Mouse (Mus musculus): ENCODE data around the gene Snx22. TPM values are rescaled to one million over a fixed set of nuclear protein-coding genes. Genes with fewer than 3 reads are reported as not detected.

The Snx22 gene
- total RNA-seq (2017), result 1.3 to 2.6 TPM (median 1.6 TPM) in 3 replicates

GRCm38 (mm10) chr9:66069583-66069982 lies at the start of gene Snx22:
Gene Snx22, minus strand, starts transcription at chr9:66069719.
- peak; percentile 54 for ATAC-seq (replicated peaks; ENCODE audit: insufficient number of reproducible peaks, low FRiP score, low TSS enrichment, poor library complexity, severe bottlenecking)

- ATAC-seq (replicated peaks; ENCODE audit: insufficient number of reproducible peaks, low FRiP score, low TSS enrichment, poor library complexity, severe bottlenecking), result no peak
These were observed 47.4 kb upstream of the Snx22 start for GRCm38 (mm10) chr9:66116890-66117289.

GRCm38 (mm10) chr9:66114341-66114740 lies 44.8 kb upstream of the Snx22 start:
- ATAC-seq (replicated peaks; ENCODE audit: insufficient number of reproducible peaks, low FRiP score, low TSS enrichment, poor library complexity, severe bottlenecking), result peak; percentile 97

- no peak for ATAC-seq (replicated peaks; ENCODE audit: insufficient number of reproducible peaks, low FRiP score, low TSS enrichment, poor library complexity, severe bottlenecking)
These were observed 41.3 kb upstream of the Snx22 start for GRCm38 (mm10) chr9:66110611-66111379.

GRCm38 (mm10) chr9:66110126-66110525 lies 40.6 kb upstream of the Snx22 start:
- no peak for ATAC-seq (replicated peaks; ENCODE audit: insufficient number of reproducible peaks, low FRiP score, low TSS enrichment, poor library complexity, severe bottlenecking)

- no peak for ATAC-seq (replicated peaks; ENCODE audit: insufficient number of reproducible peaks, low FRiP score, low TSS enrichment, poor library complexity, severe bottlenecking)
These were observed 40.1 kb upstream of the Snx22 start for GRCm38 (mm10) chr9:66109574-66109973.

- ATAC-seq (replicated peaks; ENCODE audit: insufficient number of reproducible peaks, low FRiP score, low TSS enrichment, poor library complexity, severe bottlenecking), result no peak
These were observed 35.6 kb upstream of the Snx22 start for GRCm38 (mm10) chr9:66105168-66105567.

GRCm38 (mm10) chr9:66104601-66105000 lies 35.1 kb upstream of the Snx22 start:
- ATAC-seq (replicated peaks; ENCODE audit: insufficient number of reproducible peaks, low FRiP score, low TSS enrichment, poor library complexity, severe bottlenecking), result no peak

- ATAC-seq (replicated peaks; ENCODE audit: insufficient number of reproducible peaks, low FRiP score, low TSS enrichment, poor library complexity, severe bottlenecking), result no peak
These were observed 33.1 kb upstream of the Snx22 start for GRCm38 (mm10) chr9:66102668-66103067.

GRCm38 (mm10) chr9:66101577-66101976 lies 32.1 kb upstream of the Snx22 start:
- ATAC-seq (replicated peaks; ENCODE audit: insufficient number of reproducible peaks, low FRiP score, low TSS enrichment, poor library complexity, severe bottlenecking), result no peak

- ATAC-seq (replicated peaks; ENCODE audit: insufficient number of reproducible peaks, low FRiP score, low TSS enrichment, poor library complexity, severe bottlenecking), result no peak
These were observed 23.1 kb upstream of the Snx22 start for GRCm38 (mm10) chr9:66092664-66093063.

GRCm38 (mm10) chr9:66091327-66092231 lies 22.1 kb upstream of the Snx22 start:
- ATAC-seq (replicated peaks; ENCODE audit: insufficient number of reproducible peaks, low FRiP score, low TSS enrichment, poor library complexity, severe bottlenecking), result no peak

- ATAC-seq (replicated peaks; ENCODE audit: insufficient number of reproducible peaks, low FRiP score, low TSS enrichment, poor library complexity, severe bottlenecking), result no peak
These were observed 21.2 kb upstream of the Snx22 start for GRCm38 (mm10) chr9:66090593-66091244.

- peak; percentile 40; the same call in 1 of the 2 replicates for ATAC-seq (replicated peaks; ENCODE audit: insufficient number of reproducible peaks, low FRiP score, low TSS enrichment, poor library complexity, severe bottlenecking)
These were observed 18.9 kb upstream of the Snx22 start for GRCm38 (mm10) chr9:66088411-66088810.

- ATAC-seq (replicated peaks; ENCODE audit: insufficient number of reproducible peaks, low FRiP score, low TSS enrichment, poor library complexity, severe bottlenecking), result no peak
These were observed 17.5 kb upstream of the Snx22 start for GRCm38 (mm10) chr9:66087062-66087461.

- ATAC-seq (replicated peaks; ENCODE audit: insufficient number of reproducible peaks, low FRiP score, low TSS enrichment, poor library complexity, severe bottlenecking), result no peak
These were observed 14.7 kb upstream of the Snx22 start for GRCm38 (mm10) chr9:66084171-66084570.

- no peak for ATAC-seq (replicated peaks; ENCODE audit: insufficient number of reproducible peaks, low FRiP score, low TSS enrichment, poor library complexity, severe bottlenecking)
These were observed 12.5 kb upstream of the Snx22 start for GRCm38 (mm10) chr9:66081999-66082398.

- ATAC-seq (replicated peaks; ENCODE audit: insufficient number of reproducible peaks, low FRiP score, low TSS enrichment, poor library complexity, severe bottlenecking), result no peak
These were observed 11.4 kb upstream of the Snx22 start for GRCm38 (mm10) chr9:66080804-66081459.

- ATAC-seq (replicated peaks; ENCODE audit: insufficient number of reproducible peaks, low FRiP score, low TSS enrichment, poor library complexity, severe bottlenecking), result no peak
These were observed 9.0 kb upstream of the Snx22 start for GRCm38 (mm10) chr9:66078493-66078892.

Measured in monocyte, adult 5-6 weeks (primary cell).